Mouse (Mus musculus): ENCODE measurements around the gene Noc2l.

Noc2l gene

GRCm38 (mm10) chr4:156235808-156236533 is at the start of gene Noc2l:
Noc2l (plus strand) TSS chr4:156236010.
- no peak for DNase-seq (ENCODE audit: extremely low read depth, low read depth, low spot score)

- DNase-seq (ENCODE audit: extremely low read depth, low read depth, low spot score) = no peak
Measured at GRCm38 (mm10) chr4:156188162-156188810, 47.5 kb upstream of the Noc2l start.

DNA sequence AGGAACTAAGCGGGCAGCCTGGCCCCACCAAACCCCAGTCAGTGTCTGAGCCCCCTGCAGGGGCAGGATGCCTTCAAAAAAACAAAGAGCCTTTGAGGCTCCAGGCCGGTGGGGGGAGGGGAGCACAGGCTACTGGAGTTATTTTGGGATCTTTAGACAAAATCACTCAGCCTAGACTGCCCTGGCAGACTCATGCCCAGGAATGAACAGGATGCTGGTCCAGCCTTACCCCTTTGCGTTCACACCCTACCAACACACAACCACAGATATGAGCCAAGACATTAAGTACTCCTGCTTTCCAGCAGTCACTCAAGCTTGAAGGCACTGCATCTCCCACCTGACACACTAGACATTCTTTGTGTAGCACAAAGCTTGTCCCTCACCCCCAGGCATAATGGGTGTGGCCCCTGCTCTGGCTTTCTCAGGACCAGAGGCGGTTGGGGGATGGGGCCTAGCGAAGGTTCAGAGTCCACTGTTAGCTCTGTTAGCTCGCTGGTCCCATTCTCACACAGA is 46.9 kb upstream of the Noc2l start:
- no peak for DNase-seq (ENCODE audit: extremely low read depth, low read depth, low spot score)

- DNase-seq (ENCODE audit: extremely low read depth, low read depth, low spot score) = no peak
Measured at GRCm38 (mm10) chr4:156192421-156193199, 43.2 kb upstream of the Noc2l start.

DNA sequence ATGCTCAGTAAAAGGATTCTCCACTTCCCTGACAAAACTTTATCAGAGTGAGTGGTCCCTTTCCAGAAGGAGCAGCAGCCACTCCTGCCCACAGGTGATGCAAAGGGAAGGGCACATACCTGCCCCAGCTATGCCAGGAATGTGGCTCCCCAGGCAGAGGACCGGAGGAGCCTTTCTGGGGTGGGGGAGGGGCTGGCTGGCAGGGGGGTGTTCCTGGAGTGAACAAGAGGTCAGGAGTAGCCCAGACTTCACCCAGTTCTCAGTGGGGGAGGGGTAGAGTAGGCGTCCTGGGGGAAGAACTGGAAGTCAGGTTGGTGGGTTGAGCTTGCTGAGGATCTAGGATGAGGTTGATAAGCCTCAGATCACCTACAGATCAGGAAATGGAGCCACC is 42.6 kb upstream of the Noc2l start:
- DNase-seq (ENCODE audit: extremely low read depth, low read depth, low spot score) = no peak

- no peak for DNase-seq (ENCODE audit: extremely low read depth, low read depth, low spot score)
Measured at GRCm38 (mm10) chr4:156193906-156194305, 41.9 kb upstream of the Noc2l start.

GRCm38 (mm10) chr4:156194346-156194745 is 41.5 kb upstream of the Noc2l start:
- DNase-seq (ENCODE audit: extremely low read depth, low read depth, low spot score) = no peak

DNA sequence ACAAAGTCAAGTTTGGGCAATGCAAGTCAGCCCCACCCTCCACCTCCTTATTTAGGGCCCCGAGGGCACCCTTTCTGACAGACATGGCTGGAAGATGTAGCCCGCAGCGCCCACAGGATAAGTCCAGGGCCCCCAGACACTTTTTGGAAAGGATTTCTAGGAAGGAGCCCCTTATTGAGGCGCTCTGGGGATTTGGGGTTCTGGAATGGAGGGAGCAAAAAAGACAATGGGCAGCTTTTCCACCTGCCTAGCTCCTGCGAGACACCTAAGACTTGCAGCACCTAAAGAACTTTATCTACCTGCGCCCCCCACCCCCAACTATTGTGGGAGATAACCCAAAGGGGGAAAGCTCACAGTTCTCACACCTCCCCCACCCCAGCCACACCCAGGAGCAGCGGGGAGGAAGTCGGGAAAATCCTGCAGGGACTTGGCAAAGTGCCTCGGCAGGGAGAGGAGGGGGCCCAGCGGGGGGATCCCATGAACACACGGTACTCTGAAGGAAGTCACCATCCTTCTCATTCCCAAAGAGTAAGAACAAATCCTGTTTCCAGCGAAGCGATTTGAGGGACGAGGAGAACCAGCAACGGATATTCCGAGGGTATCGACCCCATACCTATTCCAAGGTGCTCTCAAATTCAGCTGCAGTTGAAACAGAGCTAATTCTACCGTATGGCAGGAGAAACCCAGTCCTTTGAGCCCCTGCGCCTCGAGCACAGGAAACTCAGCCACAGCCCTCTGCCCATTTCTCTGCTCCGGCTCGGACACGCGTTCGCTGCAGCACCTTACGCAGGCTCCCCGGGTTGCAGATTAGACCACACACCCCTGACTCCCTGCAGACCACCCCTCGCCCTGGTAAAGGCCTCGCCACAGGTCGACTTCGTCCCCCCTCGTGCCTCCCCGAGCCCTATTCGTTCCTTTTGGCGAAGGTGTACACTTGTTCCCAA is 39.6 kb upstream of the Noc2l start:
- DNase-seq (ENCODE audit: extremely low read depth, low read depth, low spot score) = no peak

- DNase-seq (ENCODE audit: extremely low read depth, low read depth, low spot score) = no peak
Measured at GRCm38 (mm10) chr4:156197131-156197828, 38.5 kb upstream of the Noc2l start, which contains the start of gene Agrn. Agrn (minus strand) TSS chr4:156197488.

DNA sequence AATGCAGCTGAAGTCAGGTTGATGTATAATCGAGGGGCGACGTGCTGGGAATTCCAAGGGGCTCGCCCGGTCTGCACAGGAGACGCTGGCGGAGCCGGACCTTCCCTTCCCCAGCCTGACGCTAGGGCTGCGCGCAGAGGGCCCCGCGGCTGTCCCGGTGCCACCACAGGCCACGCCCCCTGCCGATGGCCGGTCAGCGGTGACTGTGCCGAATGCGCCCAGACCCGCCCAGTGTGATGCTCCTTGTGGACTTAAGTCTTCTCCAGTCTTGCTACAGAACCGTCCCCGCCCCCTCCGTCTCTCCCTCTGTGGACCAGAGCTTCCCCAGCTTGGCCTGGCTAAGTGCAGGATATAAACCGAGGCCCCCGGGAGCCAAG is 38.0 kb upstream of the Noc2l start:
- DNase-seq (ENCODE audit: extremely low read depth, low read depth, low spot score) = no peak

DNA sequence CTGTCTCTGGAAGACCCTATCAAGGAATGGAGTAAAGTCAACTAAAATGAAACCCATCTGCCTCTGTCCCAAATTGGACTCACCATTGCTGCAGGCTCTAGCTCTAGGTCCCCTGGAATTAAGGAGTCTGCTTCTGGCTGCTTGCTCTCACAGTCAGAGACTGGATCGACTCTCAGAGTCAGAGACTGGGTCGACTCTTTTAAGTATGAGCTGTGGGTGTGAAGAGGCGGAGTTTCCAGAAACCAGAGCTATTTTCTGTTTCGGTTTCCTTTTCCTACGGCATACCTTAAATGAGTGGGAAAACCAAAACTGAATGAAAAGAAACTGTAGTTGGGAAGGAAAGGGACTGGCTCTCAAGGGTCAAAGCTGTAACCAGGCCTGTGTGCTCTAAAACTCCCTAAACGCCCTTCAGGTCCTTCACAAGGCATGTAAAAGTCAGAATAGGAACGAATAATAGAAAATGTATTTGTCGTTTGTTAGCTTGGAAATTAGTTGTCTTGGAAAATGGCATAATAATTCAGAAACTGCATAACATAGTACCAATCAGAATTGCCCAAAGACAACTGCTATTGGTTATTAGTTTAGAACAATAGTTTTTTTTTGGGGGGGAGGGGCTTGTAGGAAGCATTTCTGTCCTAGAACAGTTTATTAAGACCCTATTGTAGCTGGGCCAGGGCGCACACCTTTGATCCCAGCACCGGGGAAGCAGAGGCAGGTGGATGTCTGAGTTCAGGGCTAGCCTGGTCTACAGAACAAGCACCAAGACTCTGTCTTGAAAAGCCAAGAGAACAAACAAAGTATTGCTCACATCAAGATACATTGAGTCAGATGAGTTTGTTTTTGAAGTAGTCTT is 35.0 kb upstream of the Noc2l start, which contains the start of gene Isg15:
Gene Isg15 (minus strand): TSS at position 196 of the 853 bp plus-strand sequence.
- DNase-seq (ENCODE audit: extremely low read depth, low read depth, low spot score) = no peak

- DNase-seq (ENCODE audit: extremely low read depth, low read depth, low spot score) = no peak
Measured at GRCm38 (mm10) chr4:156202462-156202893, 33.3 kb upstream of the Noc2l start.

GRCm38 (mm10) chr4:156203001-156203412 is 32.8 kb upstream of the Noc2l start, which contains the start of gene AW011738:
AW011738 (plus strand) TSS chr4:156203304.
- no peak for DNase-seq (ENCODE audit: extremely low read depth, low read depth, low spot score)

DNA sequence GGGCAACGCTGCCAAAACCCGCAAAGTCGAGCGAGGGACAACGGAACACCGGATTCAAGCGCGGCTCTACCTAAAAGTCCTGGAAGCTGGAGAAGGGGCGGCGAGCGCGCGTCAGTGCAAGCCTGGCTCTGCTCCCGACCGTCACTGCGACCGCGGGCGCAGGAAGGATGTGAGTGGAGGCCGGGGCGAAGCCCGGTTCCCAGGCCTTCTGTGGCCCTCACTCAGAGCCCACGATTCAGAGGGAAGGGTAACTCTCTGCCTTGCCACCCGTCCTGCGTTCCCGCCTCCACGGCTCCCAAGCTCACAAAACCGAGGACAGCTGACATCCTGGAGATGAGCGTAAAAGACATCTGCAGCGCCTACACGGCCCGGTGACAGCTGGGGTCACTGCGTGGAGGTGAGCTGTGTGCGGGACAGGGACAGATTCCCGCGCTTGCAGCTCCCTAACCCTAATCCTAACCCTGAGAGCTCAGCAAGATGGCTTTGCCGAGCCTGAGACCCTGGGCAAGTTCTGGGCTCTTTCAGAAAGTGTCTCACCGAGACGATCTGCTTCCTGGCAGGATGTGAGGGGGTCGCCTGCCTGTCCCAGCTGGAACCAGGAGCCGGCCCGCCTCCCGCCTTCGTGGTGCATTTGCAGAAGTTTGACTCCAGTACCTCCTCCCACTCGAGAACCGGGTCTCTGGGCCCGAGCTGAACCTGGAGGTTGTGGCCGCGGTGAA is 32.2 kb upstream of the Noc2l start:
- DNase-seq (ENCODE audit: extremely low read depth, low read depth, low spot score) = no peak

- no peak for DNase-seq (ENCODE audit: extremely low read depth, low read depth, low spot score)
Measured at GRCm38 (mm10) chr4:156208872-156209271, 26.9 kb upstream of the Noc2l start.

DNA sequence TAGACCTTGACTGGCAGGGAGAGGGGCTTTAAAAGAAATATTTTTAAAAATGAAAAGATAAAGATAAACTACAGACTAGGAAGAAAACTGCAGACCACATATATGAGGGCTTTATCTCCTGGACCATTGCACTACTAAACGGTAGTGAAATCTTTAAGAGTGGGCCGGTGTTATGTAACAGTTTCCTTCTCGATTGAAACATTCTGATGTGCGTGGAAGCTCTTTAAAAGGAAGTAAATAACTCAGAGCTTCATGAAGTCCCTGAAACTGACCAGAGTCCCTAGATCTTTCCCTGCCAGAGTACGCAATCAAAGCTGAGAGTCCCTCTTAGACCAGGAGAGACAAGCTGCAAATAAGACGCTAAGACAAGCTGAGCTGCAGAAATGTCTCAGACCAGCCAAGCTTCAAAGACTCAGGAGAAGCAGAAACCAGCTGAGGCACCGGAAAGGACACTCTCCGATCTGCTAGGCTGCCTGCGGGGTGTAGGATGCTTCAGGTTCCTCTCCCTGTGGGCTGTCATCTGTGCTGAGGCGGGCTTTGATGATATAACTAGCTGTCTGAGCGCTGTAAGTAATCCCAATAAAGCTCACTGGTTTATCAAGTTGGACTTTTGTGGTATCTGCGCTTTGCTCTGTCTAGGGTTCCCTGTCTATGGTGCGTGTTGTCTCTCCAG is 25.7 kb upstream of the Noc2l start:
- no peak for DNase-seq (ENCODE audit: extremely low read depth, low read depth, low spot score)

DNA sequence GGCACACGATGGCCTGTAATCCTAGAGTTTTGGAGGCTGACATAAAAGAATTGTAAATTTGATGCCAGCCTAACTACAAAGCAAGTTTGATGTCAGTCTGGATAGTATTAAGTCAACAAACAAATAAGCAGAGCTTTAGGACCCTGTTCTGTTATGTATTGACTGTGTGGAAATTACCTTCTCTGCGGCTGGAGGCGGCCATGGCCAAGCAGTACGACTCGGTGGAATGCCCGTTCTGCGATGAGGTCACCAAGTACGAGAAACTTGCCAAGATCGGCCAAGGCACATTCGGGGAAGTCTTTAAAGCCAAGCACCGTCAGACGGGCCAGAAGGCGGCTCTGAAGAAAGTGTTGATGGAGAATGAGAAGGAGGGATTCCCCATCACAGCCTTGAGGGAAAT is 22.7 kb upstream of the Noc2l start:
- no peak for DNase-seq (ENCODE audit: extremely low read depth, low read depth, low spot score)

- no peak for DNase-seq (ENCODE audit: extremely low read depth, low read depth, low spot score)
Measured at GRCm38 (mm10) chr4:156215649-156216048, 20.2 kb upstream of the Noc2l start, which contains the start of gene Perm1. Perm1 (plus strand) TSS chr4:156215868.

All from fat pad, adult 2 months (tissue).